Mouse (Mus musculus) stomach, postnatal 0 days (tissue): ENCODE measurements at regions not wholly inside any gene's neighbourhood (a gene's known extent, or its start where the extent isn't known, plus 50 kb on each side); places are given as distances from the start of the nearest gene placed in this dataset.

Experiments
- ATAC-seq: fragments of 200-750 bp; cut with Nextera tagmentation; 2 replicates; pipeline ENCODE4 v1.8.0; 2017; ENCODE audit not compliant: low FRiP score, low TSS enrichment
- DNase-seq: peaks from one replicate; pipeline ENCODE4 v3.0.0-alpha.2; 2016; ENCODE audit warnings: low spot score
- H3K27ac ChIP-seq: fragments of 300-500 bp; sonication (generic); replicated peaks from 2 replicates; pipeline ENCODE4 v1.5.1; 2014; ENCODE audit warnings: mild to moderate bottlenecking, control low read depth
- H3K27me3 ChIP-seq: fragments of 300-500 bp; sonication (generic); 2 replicates; pipeline ENCODE4 v1.6.1; 2014; ENCODE audit warnings: low read length; ENCODE audit not compliant: control insufficient read depth, insufficient read depth
- H3K36me3 ChIP-seq: fragments of 300-500 bp; sonication (generic); 2 replicates; pipeline ENCODE4 v1.6.1; 2014; ENCODE audit warnings: low read length, mixed read lengths; ENCODE audit not compliant: control insufficient read depth, insufficient read depth
- H3K4me1 ChIP-seq: fragments of 300-500 bp; sonication (generic); replicated peaks from 2 replicates; pipeline ENCODE4 v1.6.1; 2014; ENCODE audit warnings: antibody characterized with exemption; ENCODE audit not compliant: control insufficient read depth, insufficient read depth
- H3K4me2 ChIP-seq: fragments of 300-500 bp; sonication (generic); replicated peaks from 2 replicates; pipeline ENCODE4 v1.6.1; 2014; ENCODE audit warnings: low read depth, mild to moderate bottlenecking, control low read depth, moderate library complexity
- H3K4me3 ChIP-seq: fragments of 300-500 bp; sonication (generic); 2 replicates; pipeline ENCODE4 v1.5.1; 2014; ENCODE audit warnings: low read depth, low read length, control low read depth
- H3K9ac ChIP-seq: fragments of 300-500 bp; sonication (generic); 2 replicates; pipeline ENCODE4 v1.6.1; 2014; ENCODE audit warnings: mild to moderate bottlenecking, low read length, control low read depth, mixed read lengths
- H3K9me3 ChIP-seq: fragments of 300-500 bp; sonication (generic); 2 replicates; pipeline ENCODE4 v1.6.1; 2016; ENCODE audit warnings: low read length; ENCODE audit not compliant: control insufficient read depth
- CTCF ChIP-seq: IDR thresholded peaks from 2 replicates; pipeline ENCODE4 v1.5.1; 2016; ENCODE audit warnings: antibody characterized with exemption, low read depth, mild to moderate bottlenecking, moderate library complexity
- EP300 ChIP-seq: optimal IDR thresholded peaks from 2 replicates; pipeline ENCODE3; 2016; ENCODE audit warnings: antibody characterized with exemption
- WGBS: fragments of 180-500 bp; shearing (Covaris S2); extraction: QIAGEN DNeasy Blood & Tissue Kit; methylation state at CpG from one replicate; pipeline ENCODE4 v1.1.7; 2014; 5-methylcytosine and 5-hydroxymethylcytosine counted together

DNA sequence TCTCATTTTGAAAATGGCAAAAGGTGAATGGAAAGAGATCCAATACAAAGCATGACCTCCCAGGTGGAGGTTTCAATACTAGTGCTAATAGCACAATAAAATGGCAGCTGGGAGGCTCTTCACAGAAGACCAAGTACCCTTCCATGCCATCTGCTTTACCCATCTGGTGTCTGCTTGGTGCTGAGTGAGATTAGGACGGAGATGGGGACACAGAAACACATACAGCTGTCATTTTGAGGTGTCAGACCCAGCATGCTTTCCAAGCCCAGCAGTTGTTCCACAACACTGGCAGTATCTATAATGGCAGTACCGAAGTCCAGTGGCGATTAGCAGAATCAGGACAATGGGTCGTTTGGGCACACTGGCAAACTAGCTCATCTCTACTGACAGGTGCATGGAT is 118.9 kb upstream of the 1700064H15Rik start:
- H3K36me3 ChIP-seq: no peaks in the 10 kb centered on the region
- no peaks in the 10 kb centered on the region for H3K9me3 ChIP-seq
- 75% methylated on average over 4 of the region's 4 CpGs for WGBS
- no peak overlapping the region for H3K27ac ChIP-seq
- H3K4me1 ChIP-seq: no peaks in the 10 kb centered on the region
- ATAC-seq (no peak), DNase-seq (no peak)
- no peaks in the 10 kb centered on the region for H3K27me3 ChIP-seq
- TF ChIP-seq EP300 (no peak), CTCF (no peak)
- H3K4me2 ChIP-seq: no peak overlapping the region
- no peak overlapping the region for H3K9ac ChIP-seq
- no peak overlapping the region for H3K4me3 ChIP-seq

GRCm38 (mm10) chr3:19751946-19752345 is 123.5 kb upstream of the 1700064H15Rik start:
- H3K9me3 ChIP-seq: no peaks in the 10 kb centered on the region
- H3K4me1 ChIP-seq: no peaks in the 10 kb centered on the region
- no peak overlapping the region for H3K4me2 ChIP-seq
- no peak for DNase-seq
- H3K27me3 ChIP-seq: no peaks in the 10 kb centered on the region
- H3K27ac ChIP-seq: no peak overlapping the region
- no peaks in the 10 kb centered on the region for H3K36me3 ChIP-seq
- H3K4me3 ChIP-seq: no peak overlapping the region
- TF ChIP-seq CTCF (no peak), EP300 (no peak)
- 89% methylated on average over 3 of the region's 3 CpGs for WGBS
- no peak for ATAC-seq
- H3K9ac ChIP-seq: no peak overlapping the region

GRCm38 (mm10) chr3:19754011-19754410 is 125.5 kb upstream of the 1700064H15Rik start:
- DNase-seq (no peak), ATAC-seq (no peak)
- 54% methylated on average over 1 of the region's 1 CpGs for WGBS
- TF ChIP-seq CTCF (no peak), EP300 (no peak)
- Histone ChIP-seq H3K27ac (no peak overlapping the region), H3K36me3 (no peaks in the 10 kb centered on the region), H3K4me2 (no peak overlapping the region), H3K4me3 (no peak overlapping the region), H3K9ac (no peak overlapping the region), H3K27me3 (no peaks in the 10 kb centered on the region), H3K4me1 (no peaks in the 10 kb centered on the region), H3K9me3 (no peaks in the 10 kb centered on the region)

GRCm38 (mm10) chr3:19754636-19755035 is 126.2 kb upstream of the 1700064H15Rik start:
- WGBS: 55% methylated on average over 2 of the region's 2 CpGs
- no peak overlapping the region for H3K4me3 ChIP-seq
- H3K9me3 ChIP-seq: no peaks in the 10 kb centered on the region
- no peaks in the 10 kb centered on the region for H3K4me1 ChIP-seq
- ATAC-seq (no peak), DNase-seq (no peak)
- no peak overlapping the region for H3K27ac ChIP-seq
- no peaks in the 10 kb centered on the region for H3K27me3 ChIP-seq
- H3K36me3 ChIP-seq: no peaks in the 10 kb centered on the region
- no peak overlapping the region for H3K4me2 ChIP-seq
- no peak for TF ChIP-seq EP300
- no peak overlapping the region for H3K9ac ChIP-seq

DNA sequence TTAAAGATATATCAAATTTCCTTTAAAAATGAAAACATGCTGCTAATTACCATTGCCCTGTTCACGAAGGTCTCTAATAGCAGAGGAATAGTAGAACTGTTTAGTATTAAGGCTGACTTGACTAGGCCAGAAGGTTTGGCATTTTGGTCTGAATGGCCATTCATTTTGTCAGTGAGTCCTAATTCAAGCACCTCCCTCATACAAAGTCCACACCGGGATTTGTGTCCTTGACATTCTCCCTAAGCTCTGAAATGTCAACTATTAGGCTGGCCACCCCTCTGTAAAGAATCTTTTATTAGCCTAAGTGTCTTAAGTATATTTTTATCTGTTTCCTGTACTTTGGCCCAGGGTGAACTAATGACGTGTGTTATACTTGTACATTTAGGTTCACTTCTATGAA is 126.7 kb upstream of the 1700064H15Rik start:
- no peaks in the 10 kb centered on the region for H3K9me3 ChIP-seq
- H3K27ac ChIP-seq: no peak overlapping the region
- H3K9ac ChIP-seq: no peak overlapping the region
- 56% methylated on average over 3 of the region's 3 CpGs for WGBS
- H3K4me1 ChIP-seq: no peaks in the 10 kb centered on the region
- no peaks in the 10 kb centered on the region for H3K36me3 ChIP-seq
- H3K4me3 ChIP-seq: no peak overlapping the region
- DNase-seq (no peak), ATAC-seq (no peak)
- H3K4me2 ChIP-seq: no peak overlapping the region
- no peaks in the 10 kb centered on the region for H3K27me3 ChIP-seq
- TF ChIP-seq CTCF (no peak), EP300 (no peak)

DNA sequence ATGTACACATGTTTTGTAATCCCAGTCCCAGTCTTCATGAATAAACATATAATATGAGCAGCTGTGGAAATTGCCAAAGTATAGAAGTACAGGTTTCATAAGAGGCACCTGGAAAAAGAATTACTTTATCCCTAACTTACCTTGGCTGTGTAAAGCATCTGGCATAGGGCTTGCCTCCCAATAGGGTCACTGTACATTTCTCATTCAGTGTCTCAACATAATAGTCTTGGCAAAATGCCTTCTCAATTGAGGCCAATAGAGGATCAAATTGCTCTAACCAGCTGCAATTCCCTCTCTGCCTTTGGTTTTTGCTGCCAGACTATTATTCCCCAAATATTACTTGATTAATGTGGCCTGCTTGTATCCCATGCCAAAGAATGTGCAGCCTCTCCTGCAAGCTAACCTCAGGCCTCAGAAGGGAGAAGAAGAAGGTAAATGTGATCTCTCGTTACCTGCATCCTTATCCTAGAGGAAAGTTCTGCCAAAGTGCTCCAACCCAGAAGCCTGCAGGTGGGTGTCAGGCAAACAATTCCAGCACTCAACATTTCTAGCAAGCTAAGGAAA is 158.2 kb upstream of the Cp start:
- Histone ChIP-seq H3K4me2 (no peak overlapping the region), H3K27me3 (no peaks in the 10 kb centered on the region), H3K27ac (no peak overlapping the region), H3K9ac (no peak overlapping the region), H3K9me3 (no peaks in the 10 kb centered on the region), H3K4me3 (no peak overlapping the region), H3K36me3 (no peaks in the 10 kb centered on the region), H3K4me1 (no peaks in the 10 kb centered on the region)
- TF ChIP-seq CTCF: no peak
- TF ChIP-seq EP300: no peak
- ATAC-seq: no peak
- DNase-seq: no peak
- WGBS: 49% methylated on average over 1 of the region's 1 CpGs
